Comparison of ENCODE assay signal across 20 mouse cellular contexts in the genomic region with DNA sequence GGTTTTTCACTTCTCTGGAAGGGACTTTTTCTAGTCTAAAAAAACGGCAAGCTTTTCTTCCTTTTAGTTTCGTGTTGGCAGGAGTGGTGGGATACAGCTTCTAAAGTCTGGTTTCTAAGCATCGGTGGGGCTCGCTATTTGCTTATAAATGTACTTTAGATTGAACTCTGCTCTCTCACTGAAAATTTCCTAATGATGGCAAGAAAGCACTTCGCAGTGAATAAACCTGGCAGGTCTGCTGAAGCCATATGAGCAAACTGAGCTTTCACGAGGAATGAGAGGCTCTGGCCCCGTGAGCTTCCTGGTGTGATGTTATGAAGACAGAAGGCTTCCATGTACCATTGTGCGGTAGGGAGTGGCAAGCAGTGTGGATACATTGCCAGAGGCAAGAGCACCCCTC.
DNase-seq lines count a peak whose midpoint lies in the region; ATAC-seq and TF ChIP-seq lines count a peak whose summit lies in the region.
"Had no signal": no experiment of that assay in that cellular context is flagged by ENCODE, and none has a peak within 500 bp of the region (broad histone marks: within the 10 kb centered on the region; RNA-seq: fewer than 3 reads in every experiment).

No protein-coding gene starts in this region.

- H3K9ac ChIP-seq in forebrain, embryonic 11.5 days (ENCODE audit: low read length), result peak overlapping the region; percentile 31; the same call in 1 of the 2 replicates
- H3K9ac ChIP-seq in forebrain, embryonic 15.5 days (replicated peaks), result no peak overlapping the region
- no peak overlapping the region for H3K9ac ChIP-seq in hindbrain, embryonic 15.5 days
- H3K9ac ChIP-seq in midbrain, embryonic 16.5 days (ENCODE audit: low read depth, low read length), result peak overlapping the region; percentile 7; the same call in 1 of the 2 replicates
- H3K9ac ChIP-seq: limb, embryonic 12.5 days; liver, embryonic 15.5 days had no signal

- no peak for DNase-seq in forebrain, embryonic 11.5 days (ENCODE audit: low spot score)
- DNase-seq in gastrocnemius, adult 2 months, result no peak
- no peak for DNase-seq in cerebellum, postnatal 4 days (ENCODE audit: low spot score in 2 of 2)
- DNase-seq in gastrocnemius, postnatal 36 days, result no peak
- DNase-seq: adrenal gland, adult 2 months; cerebellum, adult 11 months; cerebellum, postnatal 25 days; gastrocnemius, postnatal 25 days; heart, postnatal 14 days; right cerebral cortex, postnatal 14 days; thymus, postnatal 14 days had no signal

- peak overlapping the region; percentile 1; the same call in 1 of the 2 replicates for H3K27ac ChIP-seq in forebrain, embryonic 11.5 days (ENCODE audit: low read depth, low read length)
- H3K27ac ChIP-seq in forebrain, embryonic 15.5 days (replicated peaks), result peak overlapping the region; percentile 53
- H3K27ac ChIP-seq in hindbrain, embryonic 15.5 days (replicated peaks), result peak overlapping the region; percentile 59; the same call in 1 of the 2 replicates
- H3K27ac ChIP-seq in midbrain, embryonic 16.5 days (ENCODE audit: low read length), result peak overlapping the region; percentile 57
- H3K27ac ChIP-seq in gastrocnemius, adult 2 months, result no peak overlapping the region
- H3K27ac ChIP-seq: embryonic facial prominence, embryonic 10.5 days; layer of hippocampus, adult 2 months; limb, embryonic 12.5 days; liver, embryonic 15.5 days had no signal

- H3K4me3 ChIP-seq in forebrain, embryonic 11.5 days (ENCODE audit: low read depth, low read length), result no peak overlapping the region
- no peak overlapping the region for H3K4me3 ChIP-seq in forebrain, embryonic 15.5 days
- no peak overlapping the region for H3K4me3 ChIP-seq in hindbrain, embryonic 15.5 days
- no peak overlapping the region for H3K4me3 ChIP-seq in midbrain, embryonic 16.5 days (ENCODE audit: low read depth, low read length)
- no peak overlapping the region for H3K4me3 ChIP-seq in gastrocnemius, adult 2 months
- H3K4me3 ChIP-seq: embryonic facial prominence, embryonic 10.5 days; layer of hippocampus, adult 2 months; limb, embryonic 12.5 days; liver, embryonic 15.5 days had no signal

- ATAC-seq in forebrain, embryonic 11.5 days (replicated peaks; ENCODE audit: low FRiP score), result no peak
- ATAC-seq in forebrain, embryonic 15.5 days (replicated peaks), result no peak
- no peak for ATAC-seq in hindbrain, embryonic 15.5 days (ENCODE audit: low FRiP score, low read depth)
- no peak for ATAC-seq in midbrain, embryonic 16.5 days
- ATAC-seq: intestine, postnatal 0 days; lung, postnatal 0 days had no signal

- intact Hi-C loops in gastrocnemius, adult 2 months (cut with DNase I), result no loop called here
- intact Hi-C loops in gastrocnemius, postnatal 36 days (cut with DNase I), result no loop called here

- H3K27me3 ChIP-seq in forebrain, embryonic 11.5 days (ENCODE audit: control insufficient read depth, insufficient read depth, low read length), result no peaks in the 10 kb centered on the region
- H3K27me3 ChIP-seq in forebrain, embryonic 15.5 days, result no peaks in the 10 kb centered on the region
- no peaks in the 10 kb centered on the region for H3K27me3 ChIP-seq in hindbrain, embryonic 15.5 days
- no peaks in the 10 kb centered on the region for H3K27me3 ChIP-seq in midbrain, embryonic 16.5 days (ENCODE audit: control insufficient read depth, insufficient read depth, low read depth, low read length)
- H3K27me3 ChIP-seq: liver, embryonic 15.5 days had no signal

- H3K9me3 ChIP-seq in forebrain, embryonic 11.5 days (ENCODE audit: control insufficient read depth, low read length), result no peaks in the 10 kb centered on the region
- no peaks in the 10 kb centered on the region for H3K9me3 ChIP-seq in forebrain, embryonic 15.5 days
- no peaks in the 10 kb centered on the region for H3K9me3 ChIP-seq in hindbrain, embryonic 15.5 days
- H3K9me3 ChIP-seq in midbrain, embryonic 16.5 days (replicated peaks; ENCODE audit: control insufficient read depth, low read length, poor library complexity, severe bottlenecking), result no peaks in the 10 kb centered on the region
- H3K9me3 ChIP-seq: embryonic facial prominence, embryonic 10.5 days; limb, embryonic 12.5 days; liver, embryonic 15.5 days had no signal

- H3K4me1 ChIP-seq in forebrain, embryonic 11.5 days (replicated peaks; ENCODE audit: control insufficient read depth, insufficient read depth, low read length), result peaks cover 11% of the 10 kb centered on the region; the same call in 1 of the 2 replicates
- peaks cover 32% of the 10 kb centered on the region for H3K4me1 ChIP-seq in forebrain, embryonic 15.5 days
- peaks cover 15% of the 10 kb centered on the region for H3K4me1 ChIP-seq in hindbrain, embryonic 15.5 days (replicated peaks)
- peaks cover 22% of the 10 kb centered on the region for H3K4me1 ChIP-seq in midbrain, embryonic 16.5 days (ENCODE audit: control insufficient read depth, insufficient read depth, low read length)
- H3K4me1 ChIP-seq: liver, embryonic 15.5 days had no signal

- 0 out of 2 replicates have a peak overlapping the region, but pooled peaks have one; percentile 3 for H3K4me2 ChIP-seq in forebrain, embryonic 11.5 days (ENCODE audit: low read depth, low read length, severe bottlenecking)
- H3K4me2 ChIP-seq in forebrain, embryonic 15.5 days (replicated peaks), result no peak overlapping the region
- 0 out of 2 replicates have a peak overlapping the region, but pooled peaks have one; percentile 13 for H3K4me2 ChIP-seq in hindbrain, embryonic 15.5 days
- H3K4me2 ChIP-seq in midbrain, embryonic 16.5 days (ENCODE audit: low read length), result peak overlapping the region; percentile 33
- H3K4me2 ChIP-seq: limb, embryonic 12.5 days; liver, embryonic 15.5 days had no signal

- WGBS in forebrain, embryonic 11.5 days, result 45% methylated on average over 8 of the region's 8 CpGs
- 26% methylated on average over 8 of the region's 8 CpGs for WGBS in forebrain, embryonic 15.5 days
- 35% methylated on average over 8 of the region's 8 CpGs for WGBS in hindbrain, embryonic 15.5 days
- WGBS in midbrain, embryonic 16.5 days, result 29% methylated on average over 8 of the region's 8 CpGs

- H3K36me3 ChIP-seq in forebrain, embryonic 11.5 days (ENCODE audit: control insufficient read depth, insufficient read depth, low read length), result no peaks in the 10 kb centered on the region
- no peaks in the 10 kb centered on the region for H3K36me3 ChIP-seq in forebrain, embryonic 15.5 days
- H3K36me3 ChIP-seq in hindbrain, embryonic 15.5 days, result no peaks in the 10 kb centered on the region
- H3K36me3 ChIP-seq in midbrain, embryonic 16.5 days (ENCODE audit: control insufficient read depth, insufficient read depth, low read length), result no peaks in the 10 kb centered on the region
- H3K36me3 ChIP-seq: embryonic facial prominence, embryonic 10.5 days; limb, embryonic 12.5 days; liver, embryonic 15.5 days had no signal

- TF ChIP-seq CTCF in gastrocnemius, adult 2 months (IDR thresholded peaks at IDR 0.05), result no peak

Comparison
In these comparisons a context has a peak if more than half of its experiments do, and no peak if none do; other contexts are left out.
1. H3K9ac ChIP-seq: peak in forebrain, embryonic 11.5 days (single experiment) and midbrain, embryonic 16.5 days (single experiment); none in forebrain, embryonic 15.5 days (single experiment) and hindbrain, embryonic 15.5 days (single experiment).